Mouse (Mus musculus): ENCODE measurements at regions not wholly inside any gene's neighbourhood (a gene's known extent, or its start where the extent isn't known, plus 50 kb on each side); places are given as distances from the start of the nearest gene placed in this dataset.

GRCm38 (mm10) chr3:147041201-147041600, 189.0 kb downstream of the Ttll7 start:
- intact Hi-C loops (cut with DNase I): no loop called here
- no peak for DNase-seq

- intact Hi-C loops (cut with DNase I): no loop called here
Measured at GRCm38 (mm10) chr3:147042911-147043310, 190.7 kb downstream of the Ttll7 start.

GRCm38 (mm10) chr3:147046634-147047033, 194.5 kb downstream of the Ttll7 start:
- intact Hi-C loops (cut with DNase I): no loop called here
- peak; percentile 35 to 41 for DNase-seq

More at GRCm38 (mm10) chr3:147042911-147043310, 190.7 kb downstream of the Ttll7 start:
- no peak for DNase-seq

GRCm38 (mm10) chr3:147054157-147054838, 202.1 kb downstream of the Ttll7 start:
- no peak for DNase-seq
- intact Hi-C loops (cut with DNase I): no loop called here

GRCm38 (mm10) chr3:147057874-147058273, 205.7 kb downstream of the Ttll7 start:
- intact Hi-C loops (cut with DNase I): no loop called here
- no peak for DNase-seq

GRCm38 (mm10) chr3:147060659-147061058, 208.5 kb downstream of the Ttll7 start:
- intact Hi-C loops (cut with DNase I): no loop called here
- DNase-seq: no peak

- no peak for DNase-seq
- intact Hi-C loops (cut with DNase I): no loop called here
Measured at GRCm38 (mm10) chr3:147062451-147062850, 210.3 kb downstream of the Ttll7 start.

- intact Hi-C loops (cut with DNase I): no loop called here
- DNase-seq: peak in 1 of 2 experiments; percentile 9
Measured at GRCm38 (mm10) chr3:147063578-147064442, 211.6 kb downstream of the Ttll7 start.

- no peak for DNase-seq
- intact Hi-C loops (cut with DNase I): no loop called here
Measured at GRCm38 (mm10) chr3:147064443-147064868, 212.3 kb downstream of the Ttll7 start.

GRCm38 (mm10) chr3:147070972-147071371, 218.8 kb downstream of the Ttll7 start:
- intact Hi-C loops (cut with DNase I): no loop called here
- DNase-seq: no peak

- intact Hi-C loops (cut with DNase I): no loop called here
Measured at GRCm38 (mm10) chr3:147080197-147080596, 228.0 kb downstream of the Ttll7 start.

GRCm38 (mm10) chr3:147080768-147081448, 228.7 kb downstream of the Ttll7 start:
- intact Hi-C loops (cut with DNase I): no loop called here
- DNase-seq: no peak

More at GRCm38 (mm10) chr3:147080197-147080596, 228.0 kb downstream of the Ttll7 start:
- DNase-seq: no peak

- intact Hi-C loops (cut with DNase I): no loop called here
- DNase-seq: no peak
Measured at GRCm38 (mm10) chr3:147081763-147082162, 229.6 kb downstream of the Ttll7 start.

GRCm38 (mm10) chr3:147082255-147082943, 230.2 kb downstream of the Ttll7 start:
- DNase-seq: no peak
- intact Hi-C loops (cut with DNase I): no loop called here

GRCm38 (mm10) chr3:147083374-147083773, 231.2 kb downstream of the Ttll7 start:
- no peak for DNase-seq
- intact Hi-C loops (cut with DNase I): no loop called here

- no peak for DNase-seq
- intact Hi-C loops (cut with DNase I): no loop called here
Measured at GRCm38 (mm10) chr3:147083823-147084222, 231.7 kb downstream of the Ttll7 start.

GRCm38 (mm10) chr3:147084624-147085189, 232.5 kb downstream of the Ttll7 start:
- intact Hi-C loops (cut with DNase I): no loop called here
- no peak for DNase-seq

GRCm38 (mm10) chr3:147088171-147088570, 236.0 kb downstream of the Ttll7 start:
- intact Hi-C loops (cut with DNase I): no loop called here

GRCm38 (mm10) chr3:147089716-147090115, 237.5 kb downstream of the Ttll7 start:
- DNase-seq: no peak
- intact Hi-C loops (cut with DNase I): no loop called here

More at GRCm38 (mm10) chr3:147088171-147088570, 236.0 kb downstream of the Ttll7 start:
- no peak for DNase-seq
